Mouse (Mus musculus): ENCODE measurements around the gene Apol9b. TPM values are rescaled to one million over a fixed set of nuclear protein-coding genes. Genes with fewer than 3 reads are reported as not detected.

Apol9b gene
- polyA plus RNA-seq, 1 experiment from 2014 or later = not detected

DNA sequence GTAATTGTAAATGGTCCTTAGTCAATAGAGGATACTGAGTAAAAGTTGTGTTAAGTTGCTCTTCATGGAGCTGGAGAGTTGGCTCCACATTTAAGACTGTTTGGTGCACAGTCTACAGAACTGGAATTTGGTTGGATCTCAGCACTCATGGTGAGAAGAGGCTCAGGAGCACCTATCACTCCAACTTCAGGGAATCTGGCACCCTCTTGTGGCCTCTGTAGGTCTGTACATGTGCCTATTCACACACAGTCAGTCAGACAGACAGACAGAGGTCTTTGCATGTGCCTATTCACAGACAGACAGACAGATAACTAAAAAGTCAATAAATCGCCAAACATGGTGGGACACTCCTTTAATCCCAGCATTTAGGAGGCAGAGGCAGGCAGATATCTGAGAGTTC is 21.6 kb downstream of the Apol9b start:
- H3K27me3 ChIP-seq = no peaks in the 10 kb centered on the region
- H3K4me3 ChIP-seq = no peak overlapping the region
- no peak for ATAC-seq (ENCODE audit: insufficient number of reproducible peaks, insufficient read depth, low FRiP score, low TSS enrichment)
- no peak overlapping the region for H3K27ac ChIP-seq
- 35% methylated on average over 1 of the region's 1 CpGs for WGBS
- H3K9ac ChIP-seq = no peak overlapping the region
- no peaks in the 10 kb centered on the region for H3K4me1 ChIP-seq
- H3K9me3 ChIP-seq = no peaks in the 10 kb centered on the region
- H3K36me3 ChIP-seq = no peaks in the 10 kb centered on the region
- H3K4me2 ChIP-seq (replicated peaks) = no peak overlapping the region

DNA sequence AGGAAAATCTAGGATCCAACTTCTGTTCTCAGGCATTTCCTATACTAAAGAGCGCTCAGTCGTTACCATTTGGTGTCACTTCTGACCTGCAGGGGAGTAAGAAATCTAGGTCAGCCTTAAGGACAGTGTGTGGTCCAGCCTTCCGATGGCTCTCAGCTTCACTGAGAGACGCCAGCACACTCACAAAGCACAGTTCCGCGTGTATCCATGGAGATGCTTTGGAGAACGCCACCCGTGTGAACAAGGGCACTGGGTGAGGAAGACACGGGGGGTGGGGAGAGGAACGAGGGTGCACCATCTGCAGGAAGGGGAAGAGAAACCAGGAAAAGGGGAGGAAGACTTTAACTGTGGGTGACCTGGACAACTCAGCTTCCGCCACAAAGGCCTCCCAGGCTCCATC is 23.6 kb downstream of the Apol9b start:
- Histone ChIP-seq H3K36me3 (no peaks in the 10 kb centered on the region), H3K4me1 (no peaks in the 10 kb centered on the region), H3K4me2 (replicated peaks) (no peak overlapping the region), H3K9ac (no peak overlapping the region), H3K27ac (no peak overlapping the region), H3K9me3 (no peaks in the 10 kb centered on the region), H3K4me3 (no peak overlapping the region), H3K27me3 (no peaks in the 10 kb centered on the region)
- ATAC-seq (ENCODE audit: insufficient number of reproducible peaks, insufficient read depth, low FRiP score, low TSS enrichment) = no peak
- WGBS = 68% methylated on average over 11 of the region's 11 CpGs

DNA sequence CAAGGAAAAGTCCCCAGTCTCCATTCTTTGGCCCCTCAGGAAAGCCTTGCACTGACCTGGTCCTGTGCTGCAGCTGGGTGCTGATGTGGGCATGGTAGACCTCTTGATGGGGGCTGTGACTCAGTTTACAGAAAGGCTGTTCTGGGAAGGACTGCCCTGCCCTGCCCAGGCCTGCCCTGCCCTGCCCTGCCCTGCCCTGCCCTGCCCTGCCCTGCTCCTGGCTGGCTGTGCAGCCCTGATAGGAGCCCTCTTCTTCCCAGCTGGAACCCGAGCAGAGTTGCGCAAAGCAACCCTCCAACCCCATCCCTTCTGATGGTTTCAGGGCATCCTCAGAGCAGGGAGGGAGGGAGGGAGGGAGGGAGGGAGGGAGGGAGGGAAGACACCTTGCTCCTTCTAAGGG is 26.3 kb downstream of the Apol9b start:
- no peaks in the 10 kb centered on the region for H3K9me3 ChIP-seq
- no peak overlapping the region for H3K4me2 ChIP-seq (replicated peaks)
- no peaks in the 10 kb centered on the region for H3K27me3 ChIP-seq
- H3K4me1 ChIP-seq = no peaks in the 10 kb centered on the region
- 0 out of 2 replicates have a peak, but pooled peaks cover 3% of the 10 kb centered on the region for H3K36me3 ChIP-seq
- no peak overlapping the region for H3K4me3 ChIP-seq
- ATAC-seq (ENCODE audit: insufficient number of reproducible peaks, insufficient read depth, low FRiP score, low TSS enrichment) = no peak
- no peak overlapping the region for H3K27ac ChIP-seq
- WGBS = 100% methylated on average over 1 of the region's 2 CpGs
- no peak overlapping the region for H3K9ac ChIP-seq

DNA sequence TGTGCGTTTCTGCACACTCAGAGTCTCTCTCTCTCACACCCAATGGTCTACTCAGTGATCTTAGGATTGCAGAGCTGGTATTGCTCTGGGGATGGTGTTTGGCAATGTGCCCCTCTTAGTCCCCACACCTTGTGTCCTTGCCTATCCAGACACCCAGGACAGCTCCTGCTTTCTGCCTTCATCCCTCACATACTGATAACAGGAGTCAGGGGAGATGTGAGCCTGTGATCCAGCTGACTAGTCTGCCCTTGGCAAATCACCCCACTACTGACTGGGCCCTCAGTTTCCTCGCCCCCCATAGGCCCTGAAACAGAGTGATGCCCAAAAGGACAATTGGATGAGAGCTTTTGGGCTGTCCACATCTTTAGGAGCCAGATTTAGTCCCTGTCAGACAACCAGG is 27.2 kb downstream of the Apol9b start:
- Histone ChIP-seq H3K9me3 (no peaks in the 10 kb centered on the region), H3K4me2 (replicated peaks) (no peak overlapping the region), H3K4me3 (no peak overlapping the region), H3K36me3 (peaks cover 10% of the 10 kb centered on the region), H3K9ac (no peak overlapping the region), H3K4me1 (no peaks in the 10 kb centered on the region), H3K27ac (no peak overlapping the region), H3K27me3 (no peaks in the 10 kb centered on the region)
- ATAC-seq (ENCODE audit: insufficient number of reproducible peaks, insufficient read depth, low FRiP score, low TSS enrichment) = no peak
- 63% methylated on average over 2 of the region's 2 CpGs for WGBS

DNA sequence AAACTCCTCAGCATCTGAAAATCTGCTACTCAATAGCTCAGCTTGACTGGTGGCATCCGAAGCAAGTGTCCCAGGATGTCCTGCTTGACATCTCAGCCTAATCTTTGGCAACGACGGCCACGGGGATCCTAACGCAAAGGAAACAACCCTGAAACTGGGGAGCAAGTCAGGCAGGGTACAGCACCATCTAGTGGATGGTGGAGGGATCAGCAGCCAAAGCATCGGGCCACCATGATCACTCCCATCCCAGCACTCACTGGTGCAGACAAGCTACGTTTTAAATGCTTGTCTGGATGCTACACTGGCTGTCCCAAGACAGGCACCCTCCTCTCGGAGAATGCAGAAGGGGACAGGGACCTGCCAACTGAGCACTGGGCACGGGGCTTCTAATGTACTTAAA is 28.0 kb downstream of the Apol9b start, which contains the start of gene Apol8:
Gene Apol8 (minus strand): TSS at position 156 of the 400 bp plus-strand sequence.
- Histone ChIP-seq H3K27ac (no peak within 1 kb of the TSS), H3K4me1 (no peaks in the 10 kb centered on the region), H3K9me3 (no peaks in the 10 kb centered on the region), H3K27me3 (no peaks in the 10 kb centered on the region), H3K9ac (no peak within 1 kb of the TSS), H3K36me3 (peaks cover 17% of the 10 kb centered on the region), H3K4me2 (replicated peaks) (no peak within 1 kb of the TSS), H3K4me3 (no peak within 1 kb of the TSS)
- WGBS = 11% methylated on average over 9 of the region's 9 CpGs
- ATAC-seq (ENCODE audit: insufficient number of reproducible peaks, insufficient read depth, low FRiP score, low TSS enrichment) = no peak

DNA sequence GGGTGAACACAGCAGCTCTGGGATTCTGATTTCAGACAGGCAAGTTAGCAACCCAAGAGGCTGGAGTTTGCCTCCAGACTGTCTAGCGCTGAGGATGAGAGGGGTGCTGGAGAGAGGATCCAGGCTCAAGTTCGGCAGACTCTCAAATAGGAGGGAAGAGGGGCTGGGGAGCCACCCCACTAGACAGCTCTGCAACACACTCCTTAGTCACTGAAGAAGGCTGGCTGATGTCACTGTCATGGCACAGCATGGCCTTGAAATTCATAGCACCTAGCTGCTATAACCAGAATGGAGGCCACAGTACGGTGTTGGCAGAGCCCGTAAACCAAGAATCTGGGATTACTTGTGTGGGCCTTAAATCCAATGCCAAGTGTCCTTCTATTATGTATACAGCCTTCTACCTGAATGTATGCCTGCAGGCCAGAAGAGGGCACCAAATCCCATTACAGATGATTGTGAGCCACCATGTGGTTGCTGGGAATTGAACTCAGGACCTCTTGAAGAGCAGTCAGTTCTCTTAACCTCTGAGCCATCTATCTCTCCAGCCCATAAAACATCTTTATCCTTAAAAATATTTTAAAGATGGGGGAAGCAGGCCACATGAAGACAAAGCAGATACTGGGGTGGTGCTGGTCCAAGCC is 28.9 kb downstream of the Apol9b start:
- no peak overlapping the region for H3K4me3 ChIP-seq
- H3K4me1 ChIP-seq = no peaks in the 10 kb centered on the region
- H3K27ac ChIP-seq = no peak overlapping the region
- H3K4me2 ChIP-seq (replicated peaks) = no peak overlapping the region
- peaks cover 26% of the 10 kb centered on the region for H3K36me3 ChIP-seq
- ATAC-seq (ENCODE audit: insufficient number of reproducible peaks, insufficient read depth, low FRiP score, low TSS enrichment) = no peak
- no peaks in the 10 kb centered on the region for H3K9me3 ChIP-seq
- 82% methylated on average over 4 of the region's 4 CpGs for WGBS
- no peak overlapping the region for H3K9ac ChIP-seq
- no peaks in the 10 kb centered on the region for H3K27me3 ChIP-seq

DNA sequence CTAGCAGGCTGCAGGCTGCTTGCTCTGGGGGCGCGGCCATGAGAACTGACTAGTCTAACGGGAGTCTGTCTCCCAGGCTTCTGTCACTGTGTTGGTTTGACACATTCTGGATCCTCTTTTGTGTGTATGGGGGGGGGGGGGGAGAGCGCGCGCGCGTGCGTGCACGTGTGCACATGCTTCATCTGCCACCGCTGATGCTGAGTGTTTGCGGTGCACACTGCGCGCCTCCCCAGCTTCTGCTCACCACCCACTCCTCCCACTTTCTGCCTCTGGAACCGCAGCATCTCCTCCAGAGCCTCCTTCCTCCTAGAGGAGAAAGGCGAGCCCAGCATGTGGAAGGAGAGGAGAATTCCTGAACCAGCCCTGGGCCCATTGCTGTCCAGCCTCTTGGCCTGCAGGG is 31.2 kb downstream of the Apol9b start:
- no peak overlapping the region for H3K4me3 ChIP-seq
- no peak overlapping the region for H3K4me2 ChIP-seq (replicated peaks)
- no peaks in the 10 kb centered on the region for H3K9me3 ChIP-seq
- H3K9ac ChIP-seq = no peak overlapping the region
- H3K36me3 ChIP-seq = peaks cover 48% of the 10 kb centered on the region
- ATAC-seq (ENCODE audit: insufficient number of reproducible peaks, insufficient read depth, low FRiP score, low TSS enrichment) = no peak
- H3K27me3 ChIP-seq = no peaks in the 10 kb centered on the region
- 93% methylated on average over 9 of the region's 16 CpGs for WGBS
- no peak overlapping the region for H3K27ac ChIP-seq
- no peaks in the 10 kb centered on the region for H3K4me1 ChIP-seq

DNA sequence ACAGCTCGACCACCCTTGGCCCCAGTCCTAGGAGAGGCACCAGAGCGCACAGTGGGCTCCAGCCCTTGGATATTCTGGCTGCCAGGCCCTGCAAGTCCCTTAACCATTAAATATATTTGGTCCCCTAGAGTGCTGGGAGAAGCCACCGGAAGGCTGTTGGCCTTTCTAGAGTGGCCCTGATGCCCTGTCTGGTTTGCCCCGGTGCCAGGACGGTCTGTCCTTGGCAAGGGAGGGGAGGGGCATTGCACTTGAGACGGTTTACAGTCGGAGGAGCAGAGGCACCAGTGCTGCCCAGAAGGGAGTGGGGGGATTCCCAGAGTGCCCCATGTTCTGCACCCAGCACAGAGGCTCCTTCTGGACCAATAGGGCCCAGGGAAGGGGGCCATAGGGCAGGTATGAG is 32.2 kb downstream of the Apol9b start:
- H3K4me2 ChIP-seq (replicated peaks) = no peak overlapping the region
- no peak overlapping the region for H3K27ac ChIP-seq
- peaks cover 59% of the 10 kb centered on the region for H3K36me3 ChIP-seq
- no peak overlapping the region for H3K4me3 ChIP-seq
- no peaks in the 10 kb centered on the region for H3K4me1 ChIP-seq
- no peak for ATAC-seq (ENCODE audit: insufficient number of reproducible peaks, insufficient read depth, low FRiP score, low TSS enrichment)
- H3K9me3 ChIP-seq = no peaks in the 10 kb centered on the region
- no peaks in the 10 kb centered on the region for H3K27me3 ChIP-seq
- no peak overlapping the region; the same call in 1 of the 2 replicates for H3K9ac ChIP-seq
- 99% methylated on average over 7 of the region's 7 CpGs for WGBS

DNA sequence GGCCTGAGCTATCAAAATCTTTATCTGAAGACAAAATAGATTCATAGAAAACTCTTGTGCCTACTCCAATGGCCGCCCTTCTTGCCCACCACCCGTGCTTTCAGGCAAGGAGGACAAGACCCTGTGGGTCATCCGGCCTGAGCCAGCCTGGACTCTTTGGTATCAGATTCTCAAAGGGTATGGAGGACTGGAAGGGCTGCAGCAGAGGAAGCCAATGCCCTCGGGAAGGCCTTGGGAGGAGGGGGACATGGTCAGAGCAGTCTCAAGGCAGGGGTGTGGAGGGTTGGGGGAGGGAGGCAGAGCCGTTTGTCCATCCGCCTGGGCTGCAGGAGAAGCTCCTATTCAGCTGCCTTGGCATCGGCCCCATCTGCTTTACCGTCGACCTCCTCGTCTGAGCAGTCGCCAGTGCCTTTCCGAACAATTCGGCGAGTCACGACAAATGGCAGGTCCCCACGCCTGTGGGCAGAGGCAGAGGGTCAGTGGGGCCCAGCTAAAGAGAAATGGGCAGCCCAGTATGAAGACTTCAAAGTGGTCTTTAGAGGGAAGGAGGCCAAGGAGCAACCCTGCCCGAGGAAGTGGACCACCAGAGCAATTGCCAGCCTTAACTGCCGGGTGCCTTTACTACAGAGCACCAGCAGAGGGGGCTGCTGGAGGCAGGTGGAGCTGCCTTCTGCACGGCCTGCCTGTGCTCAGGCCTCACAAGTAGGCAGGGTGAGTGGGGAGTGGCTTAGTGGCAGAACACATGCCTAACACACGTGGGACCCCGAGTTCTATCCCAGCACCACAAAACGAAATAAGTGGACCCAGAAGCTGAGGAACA is 32.9 kb downstream of the Apol9b start:
- no peaks in the 10 kb centered on the region for H3K4me1 ChIP-seq
- no peak for ATAC-seq (ENCODE audit: insufficient number of reproducible peaks, insufficient read depth, low FRiP score, low TSS enrichment)
- H3K27ac ChIP-seq = no peak overlapping the region
- no peak overlapping the region for H3K4me3 ChIP-seq
- H3K9ac ChIP-seq = no peak overlapping the region; the same call in 1 of the 2 replicates
- no peak overlapping the region for H3K4me2 ChIP-seq (replicated peaks)
- 81% methylated on average over 22 of the region's 22 CpGs for WGBS
- H3K36me3 ChIP-seq = peaks cover 66% of the 10 kb centered on the region
- no peaks in the 10 kb centered on the region for H3K27me3 ChIP-seq
- no peaks in the 10 kb centered on the region for H3K9me3 ChIP-seq

DNA sequence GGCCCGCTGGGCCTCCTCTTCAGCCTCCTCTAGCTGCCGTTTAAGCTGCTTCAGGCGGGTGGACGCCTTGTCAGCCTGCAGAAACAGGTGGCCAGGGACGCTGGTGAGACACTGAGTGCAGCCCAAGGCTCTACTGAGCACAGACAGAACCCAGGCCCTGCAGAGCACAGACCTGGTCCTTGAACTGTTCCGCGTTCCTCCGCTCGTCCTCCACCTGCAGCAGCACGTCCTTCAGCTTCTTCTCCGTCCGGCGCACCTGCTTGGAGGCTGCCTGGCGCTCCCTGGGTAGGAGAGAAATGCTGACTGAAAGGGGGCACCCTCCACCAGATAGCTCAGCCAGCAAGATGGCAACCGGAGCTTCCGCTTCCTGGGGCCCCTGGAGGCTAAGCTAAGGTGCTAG is 34.2 kb downstream of the Apol9b start:
- ATAC-seq (ENCODE audit: insufficient number of reproducible peaks, insufficient read depth, low FRiP score, low TSS enrichment) = no peak
- Histone ChIP-seq H3K27me3 (no peaks in the 10 kb centered on the region), H3K9ac (no peak overlapping the region), H3K4me3 (no peak overlapping the region), H3K4me1 (no peaks in the 10 kb centered on the region), H3K27ac (no peak overlapping the region), H3K4me2 (replicated peaks) (no peak overlapping the region), H3K9me3 (no peaks in the 10 kb centered on the region), H3K36me3 (peaks cover 79% of the 10 kb centered on the region)
- 88% methylated on average over 16 of the region's 16 CpGs for WGBS

DNA sequence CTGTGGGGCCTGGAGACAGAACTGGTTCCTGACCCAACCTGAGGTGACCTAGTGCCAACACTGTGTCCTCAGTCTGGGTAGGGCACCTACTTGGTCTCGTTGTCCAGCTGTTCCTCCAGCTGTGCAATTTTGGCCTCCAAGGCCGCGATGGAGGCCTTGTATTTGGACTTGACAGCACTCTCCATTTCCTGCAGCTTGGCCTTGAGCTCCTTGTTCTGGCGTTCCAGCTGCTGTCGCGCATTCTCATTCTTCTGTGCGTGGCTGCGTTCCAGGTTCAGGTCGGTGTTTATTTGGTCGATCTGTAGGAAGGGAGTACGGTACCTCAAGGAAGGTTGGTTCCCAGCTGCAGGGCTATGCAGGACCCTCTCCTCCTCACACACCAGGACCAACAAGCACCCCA is 34.9 kb downstream of the Apol9b start:
- Histone ChIP-seq H3K27ac (no peak overlapping the region), H3K9ac (no peak overlapping the region), H3K27me3 (no peaks in the 10 kb centered on the region), H3K4me2 (replicated peaks) (no peak overlapping the region), H3K4me3 (no peak overlapping the region), H3K36me3 (peaks cover 85% of the 10 kb centered on the region), H3K9me3 (no peaks in the 10 kb centered on the region), H3K4me1 (no peaks in the 10 kb centered on the region)
- WGBS = 94% methylated on average over 11 of the region's 11 CpGs
- ATAC-seq (ENCODE audit: insufficient number of reproducible peaks, insufficient read depth, low FRiP score, low TSS enrichment) = no peak

DNA sequence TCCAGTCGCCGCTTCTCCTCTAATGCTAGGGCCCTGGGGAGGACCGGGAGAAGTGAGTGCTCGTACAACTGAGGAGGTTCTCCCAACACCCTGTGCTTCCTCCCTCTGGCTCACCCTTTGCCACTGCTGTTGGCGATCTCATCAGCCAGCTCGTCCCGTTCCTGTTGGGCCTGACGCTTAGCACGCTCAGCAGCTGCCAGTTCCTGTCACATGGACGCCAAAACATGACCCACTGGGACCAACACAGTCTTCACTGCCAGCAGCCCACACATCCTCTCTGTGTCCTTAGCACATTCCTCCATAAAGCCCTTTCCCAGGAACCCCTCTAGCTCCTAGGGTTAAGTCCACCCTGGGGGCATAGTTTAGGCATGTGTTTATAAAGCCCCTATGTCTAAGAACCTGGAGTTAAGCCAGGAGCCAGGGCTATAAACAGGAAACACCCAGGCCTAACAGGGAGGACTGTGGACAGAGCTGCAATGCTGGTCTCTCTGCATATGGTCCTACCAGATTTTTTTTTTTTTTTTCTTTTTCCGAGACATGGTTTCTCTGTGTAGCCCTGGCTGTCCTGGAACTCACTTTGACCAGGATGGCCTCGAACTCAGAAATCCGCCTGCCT is 35.7 kb downstream of the Apol9b start:
- H3K36me3 ChIP-seq = peaks cover 93% of the 10 kb centered on the region
- no peaks in the 10 kb centered on the region for H3K4me1 ChIP-seq
- H3K27ac ChIP-seq = no peak overlapping the region
- 78% methylated on average over 13 of the region's 13 CpGs for WGBS
- no peak overlapping the region for H3K4me2 ChIP-seq (replicated peaks)
- H3K27me3 ChIP-seq = no peaks in the 10 kb centered on the region
- ATAC-seq (ENCODE audit: insufficient number of reproducible peaks, insufficient read depth, low FRiP score, low TSS enrichment) = no peak
- H3K9me3 ChIP-seq = no peaks in the 10 kb centered on the region
- no peak overlapping the region for H3K9ac ChIP-seq
- H3K4me3 ChIP-seq = no peak overlapping the region
